Mouse (Mus musculus): ENCODE measurements around the gene Eif4e. TPM values are rescaled to one million over a fixed set of nuclear protein-coding genes. Genes with fewer than 3 reads are reported as not detected.
A peak's percentile ranks its signal among the peaks of the same experiment; 100 is the strongest.

Eif4e gene
- polyA plus RNA-seq (2015; fragmentation: Nextera tagmentation; extraction: Ambion mirVana) = 295 and 313 TPM in 2 replicates

- H3K27ac ChIP-seq = peak within 1 kb of the TSS; percentile 95
- peak within 1 kb of the TSS; percentile 89 for H3K4me3 ChIP-seq (replicated peaks)
- 2% methylated on average over 39 of the region's 39 CpGs for whole genome bisulfite sequencing
- H3K36me3 ChIP-seq = no peaks in the 10 kb centered on the region
- ATAC-seq (ENCODE audit: insufficient read depth, low FRiP score, low read depth) = peak; percentile 47
- H3K27me3 ChIP-seq (replicated peaks) = no peaks in the 10 kb centered on the region
- H3K9me3 ChIP-seq = no peaks in the 10 kb centered on the region
- H3K4me2 ChIP-seq = peak within 1 kb of the TSS; percentile 90
- H3K4me1 ChIP-seq = peaks cover 9% of the 10 kb centered on the region
- peak within 1 kb of the TSS; percentile 67 for H3K9ac ChIP-seq
These were observed at the start of gene Eif4e for GRCm38 (mm10) chr3:138526073-138526915. Gene Eif4e, plus strand, starts transcription at chr3:138526179.

GRCm38 (mm10) chr3:138479489-138479888 is 46.5 kb upstream of the Eif4e start:
- Histone ChIP-seq H3K4me2 (no peak overlapping the region), H3K27ac (no peak overlapping the region), H3K9me3 (no peaks in the 10 kb centered on the region), H3K4me3 (replicated peaks) (no peak overlapping the region), H3K36me3 (peaks cover 9% of the 10 kb centered on the region; the same call in 1 of the 2 replicates), H3K9ac (no peak overlapping the region), H3K4me1 (0 out of 2 replicates have a peak, but pooled peaks cover 3% of the 10 kb centered on the region), H3K27me3 (replicated peaks) (no peaks in the 10 kb centered on the region)
- no peak for ATAC-seq (ENCODE audit: insufficient read depth, low FRiP score, low read depth)
- WGBS = 94% methylated on average over 8 of the region's 8 CpGs

GRCm38 (mm10) chr3:138481526-138482284 is 44.3 kb upstream of the Eif4e start:
- Histone ChIP-seq H3K27ac (no peak overlapping the region), H3K4me2 (no peak overlapping the region), H3K4me3 (replicated peaks) (no peak overlapping the region), H3K9ac (no peak overlapping the region), H3K4me1 (0 out of 2 replicates have a peak, but pooled peaks cover 3% of the 10 kb centered on the region), H3K36me3 (peaks cover 17% of the 10 kb centered on the region; the same call in 1 of the 2 replicates), H3K27me3 (replicated peaks) (no peaks in the 10 kb centered on the region), H3K9me3 (no peaks in the 10 kb centered on the region)
- ATAC-seq (ENCODE audit: insufficient read depth, low FRiP score, low read depth) = no peak
- WGBS = 65% methylated on average over 14 of the region's 14 CpGs

- Histone ChIP-seq H3K9ac (no peak overlapping the region), H3K36me3 (peaks cover 19% of the 10 kb centered on the region; the same call in 1 of the 2 replicates), H3K27ac (no peak overlapping the region), H3K27me3 (replicated peaks) (no peaks in the 10 kb centered on the region), H3K4me2 (no peak overlapping the region), H3K4me3 (replicated peaks) (no peak overlapping the region), H3K9me3 (no peaks in the 10 kb centered on the region), H3K4me1 (0 out of 2 replicates have a peak, but pooled peaks cover 3% of the 10 kb centered on the region)
- WGBS = 59% methylated on average over 2 of the region's 2 CpGs
- no peak for ATAC-seq (ENCODE audit: insufficient read depth, low FRiP score, low read depth)
These were observed 42.7 kb upstream of the Eif4e start for GRCm38 (mm10) chr3:138483240-138483639.

GRCm38 (mm10) chr3:138488584-138489326 is 37.2 kb upstream of the Eif4e start:
- peak overlapping the region; percentile 82 for H3K27ac ChIP-seq
- peak overlapping the region; percentile 76 for H3K9ac ChIP-seq
- peak overlapping the region; percentile 62 for H3K4me3 ChIP-seq (replicated peaks)
- no peaks in the 10 kb centered on the region for H3K9me3 ChIP-seq
- peaks cover 13% of the 10 kb centered on the region; the same call in 1 of the 2 replicates for H3K36me3 ChIP-seq
- ATAC-seq (ENCODE audit: insufficient read depth, low FRiP score, low read depth) = peak; percentile 63
- H3K4me2 ChIP-seq = peak overlapping the region; percentile 65
- under 1% methylated on average over 61 of the region's 61 CpGs for WGBS
- H3K27me3 ChIP-seq (replicated peaks) = no peaks in the 10 kb centered on the region
- H3K4me1 ChIP-seq = no peaks in the 10 kb centered on the region

GRCm38 (mm10) chr3:138489327-138490033 is 36.5 kb upstream of the Eif4e start, which contains the start of gene Metap1:
Gene Metap1, minus strand, starts transcription at chr3:138489515.
- peak within 1 kb of the TSS; percentile 62 for H3K4me3 ChIP-seq (replicated peaks)
- H3K9me3 ChIP-seq = no peaks in the 10 kb centered on the region
- H3K4me1 ChIP-seq = no peaks in the 10 kb centered on the region
- peak within 1 kb of the TSS; percentile 82 for H3K27ac ChIP-seq
- H3K27me3 ChIP-seq (replicated peaks) = no peaks in the 10 kb centered on the region
- under 1% methylated on average over 39 of the region's 65 CpGs for WGBS
- peak within 1 kb of the TSS; percentile 76 for H3K9ac ChIP-seq
- peaks cover 10% of the 10 kb centered on the region; the same call in 1 of the 2 replicates for H3K36me3 ChIP-seq
- ATAC-seq (ENCODE audit: insufficient read depth, low FRiP score, low read depth) = peak; percentile 99
- peak within 1 kb of the TSS; percentile 65 for H3K4me2 ChIP-seq

- Histone ChIP-seq H3K4me1 (no peaks in the 10 kb centered on the region), H3K36me3 (0 out of 2 replicates have a peak, but pooled peaks cover 5% of the 10 kb centered on the region), H3K27ac (peak overlapping the region; percentile 59; the same call in 1 of the 2 replicates), H3K9me3 (no peaks in the 10 kb centered on the region), H3K9ac (peak overlapping the region; percentile 46; the same call in 1 of the 2 replicates), H3K4me3 (replicated peaks) (peak overlapping the region; percentile 62), H3K27me3 (replicated peaks) (no peaks in the 10 kb centered on the region), H3K4me2 (peak overlapping the region; percentile 55)
- 16% methylated on average over 6 of the region's 6 CpGs for WGBS
- no peak for ATAC-seq (ENCODE audit: insufficient read depth, low FRiP score, low read depth)
These were observed 36.0 kb upstream of the Eif4e start for GRCm38 (mm10) chr3:138490034-138490337.

GRCm38 (mm10) chr3:138493668-138494067 is 32.3 kb upstream of the Eif4e start:
- Histone ChIP-seq H3K4me2 (no peak overlapping the region), H3K4me1 (no peaks in the 10 kb centered on the region), H3K9ac (no peak overlapping the region), H3K9me3 (no peaks in the 10 kb centered on the region), H3K4me3 (replicated peaks) (no peak overlapping the region), H3K36me3 (no peaks in the 10 kb centered on the region), H3K27ac (no peak overlapping the region), H3K27me3 (replicated peaks) (no peaks in the 10 kb centered on the region)
- 73% methylated on average over 3 of the region's 3 CpGs for WGBS
- ATAC-seq (ENCODE audit: insufficient read depth, low FRiP score, low read depth) = no peak

- Histone ChIP-seq H3K9ac (no peak overlapping the region), H3K4me3 (replicated peaks) (no peak overlapping the region), H3K9me3 (no peaks in the 10 kb centered on the region), H3K4me2 (no peak overlapping the region), H3K27me3 (replicated peaks) (no peaks in the 10 kb centered on the region), H3K27ac (no peak overlapping the region), H3K36me3 (no peaks in the 10 kb centered on the region), H3K4me1 (no peaks in the 10 kb centered on the region)
- ATAC-seq (ENCODE audit: insufficient read depth, low FRiP score, low read depth) = no peak
- 24% methylated on average over 1 of the region's 1 CpGs for WGBS
These were observed 31.4 kb upstream of the Eif4e start for GRCm38 (mm10) chr3:138494565-138494964.

- Histone ChIP-seq H3K4me1 (no peaks in the 10 kb centered on the region), H3K4me3 (replicated peaks) (no peak overlapping the region), H3K4me2 (no peak overlapping the region), H3K27me3 (replicated peaks) (no peaks in the 10 kb centered on the region), H3K27ac (no peak overlapping the region), H3K9ac (no peak overlapping the region), H3K36me3 (no peaks in the 10 kb centered on the region), H3K9me3 (no peaks in the 10 kb centered on the region)
- WGBS = 76% methylated on average over 11 of the region's 11 CpGs
- ATAC-seq (ENCODE audit: insufficient read depth, low FRiP score, low read depth) = no peak
These were observed 30.5 kb upstream of the Eif4e start for GRCm38 (mm10) chr3:138495166-138496145.

Data from stomach, embryonic 15.5 days (tissue).